Mouse (Mus musculus) liver, adult 2 months (tissue): ENCODE results near the gene Gpam.

Experiments used
- CTCF ChIP-seq: fragments of 200-500 bp; IDR thresholded peaks from 2 replicates; pipeline ENCODE4 v1.5.1; 2011; ENCODE audit warnings: low read depth, low read length, control low read depth
- POLR2A ChIP-seq: fragments of 200-500 bp; IDR thresholded peaks from 2 replicates; pipeline ENCODE4 v1.6.1; 2011; ENCODE audit warnings: low read length, control low read depth; ENCODE audit not compliant: insufficient read depth; ENCODE audit errors: extremely low read depth

GRCm38 (mm10) chr19:55152983-55153382 lies 25.9 kb upstream of the Gpam start:
- TF ChIP-seq POLR2A (no peak), CTCF (no peak)
